Mouse (Mus musculus): Measurements from ENCODE around the gene Il25.
"Not testable (repeated sequence)": the region's sequence is repeated elsewhere in the genome, so short reads cannot be mapped to it uniquely, and the experiment has no call there.

Il25 gene

GRCm38 (mm10) chr14:54926401-54927158, 5.9 kb upstream of the Il25 start:
- DNase-seq (ENCODE audit: low spot score): peak; percentile 73

- DNase-seq (ENCODE audit: low spot score): no peak
Measured at GRCm38 (mm10) chr14:54927296-54927695, 5.2 kb upstream of the Il25 start.

GRCm38 (mm10) chr14:54929801-54930200, 2.7 kb upstream of the Il25 start:
- no peak for DNase-seq (ENCODE audit: low spot score)

GRCm38 (mm10) chr14:54930431-54930830, 2.1 kb upstream of the Il25 start:
- DNase-seq (ENCODE audit: low spot score): no peak

DNA sequence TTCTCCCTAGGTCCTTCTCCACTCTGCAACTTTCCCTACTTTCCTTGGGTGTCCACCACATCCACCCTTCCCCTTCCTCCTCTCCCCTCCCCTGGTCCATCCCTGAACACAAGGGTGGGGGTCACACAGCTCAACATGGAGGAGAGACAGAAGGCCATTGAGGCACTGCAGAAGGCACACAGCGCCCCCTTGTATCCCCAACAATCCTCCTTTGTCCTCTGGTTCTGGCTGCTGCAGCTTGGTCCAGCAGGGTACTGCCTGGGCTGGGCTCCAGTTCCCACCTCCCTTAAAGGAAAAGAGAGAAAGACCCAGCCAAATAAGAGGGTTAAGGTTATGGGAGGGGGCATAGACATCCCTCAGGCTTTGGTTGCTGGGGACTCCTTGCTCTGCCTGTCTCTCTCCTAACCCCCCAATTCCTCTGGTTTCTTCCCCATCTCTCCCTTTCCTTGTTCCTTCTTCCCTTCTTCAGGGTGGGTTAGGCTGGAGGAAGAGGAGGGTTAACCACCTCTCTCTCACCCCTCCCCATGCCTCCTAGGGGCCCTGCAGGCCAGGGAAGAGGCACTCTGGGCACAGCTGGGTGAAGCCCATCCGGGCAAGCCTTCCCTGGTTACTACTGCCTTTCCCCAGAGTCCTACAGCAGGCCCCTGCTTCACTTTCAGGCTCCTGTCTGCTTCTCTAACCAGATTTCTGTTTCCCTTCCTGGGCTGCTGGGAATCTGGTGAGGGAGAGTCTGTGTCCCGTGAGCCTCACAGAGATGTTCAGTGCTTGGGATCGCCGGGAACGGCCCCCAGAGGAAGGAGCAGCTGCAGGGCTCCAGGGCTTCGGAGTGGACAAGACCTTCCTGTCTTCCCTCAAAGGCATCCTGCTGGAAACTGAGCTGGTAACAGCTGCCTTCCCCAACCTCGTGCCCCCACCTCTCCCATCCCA, 3.7 kb downstream of the Il25 start, which contains the start of gene Cmtm5:
TSS of gene Cmtm5 (plus strand) at position 358 of the 927 bp plus-strand sequence.
- peak; percentile 43 for DNase-seq (ENCODE audit: low spot score)

- no peak for DNase-seq (ENCODE audit: low spot score)
Measured at GRCm38 (mm10) chr14:54936831-54937160, 4.3 kb downstream of the Il25 start.

GRCm38 (mm10) chr14:54937361-54938182, 5.1 kb downstream of the Il25 start:
- DNase-seq (ENCODE audit: low spot score): no peak

DNA sequence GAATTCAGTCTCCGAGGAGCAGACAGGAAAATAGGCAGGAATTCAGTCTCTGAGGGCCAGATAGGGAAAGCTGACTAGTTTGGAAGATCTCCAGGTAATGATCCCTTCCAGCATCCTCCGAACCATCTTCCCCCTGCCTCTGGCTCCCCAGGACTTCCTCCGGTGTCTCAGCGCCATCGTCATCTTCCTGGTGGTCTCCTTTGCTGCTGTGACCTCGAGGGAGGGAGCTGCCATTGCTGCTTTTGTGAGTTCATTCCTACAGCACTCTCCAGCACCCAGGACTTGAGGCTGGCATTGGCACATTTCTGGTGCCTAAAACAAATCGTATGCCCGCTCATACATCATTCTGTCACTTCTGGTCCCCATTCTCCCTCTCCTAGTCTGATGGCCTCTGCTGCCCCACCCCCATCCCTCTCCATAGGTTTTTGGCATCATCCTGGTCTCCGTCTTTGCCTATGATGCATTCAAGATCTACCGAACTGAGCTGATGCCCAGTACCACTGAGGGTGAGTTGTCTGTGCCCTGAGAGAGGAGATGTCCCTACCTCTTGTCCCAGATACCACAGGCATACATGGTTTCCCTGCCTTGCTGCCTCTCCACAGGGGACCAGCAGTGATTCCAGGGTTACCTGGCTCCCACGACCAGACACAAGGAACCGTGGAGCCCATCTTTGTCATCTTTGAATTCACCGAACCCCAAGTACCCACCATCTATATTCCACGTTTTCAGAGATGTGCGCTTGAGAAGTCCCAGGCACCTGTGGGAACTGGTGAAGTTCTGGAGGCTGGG, 6.1 kb downstream of the Il25 start:
- no peak for DNase-seq (ENCODE audit: low spot score)

DNA sequence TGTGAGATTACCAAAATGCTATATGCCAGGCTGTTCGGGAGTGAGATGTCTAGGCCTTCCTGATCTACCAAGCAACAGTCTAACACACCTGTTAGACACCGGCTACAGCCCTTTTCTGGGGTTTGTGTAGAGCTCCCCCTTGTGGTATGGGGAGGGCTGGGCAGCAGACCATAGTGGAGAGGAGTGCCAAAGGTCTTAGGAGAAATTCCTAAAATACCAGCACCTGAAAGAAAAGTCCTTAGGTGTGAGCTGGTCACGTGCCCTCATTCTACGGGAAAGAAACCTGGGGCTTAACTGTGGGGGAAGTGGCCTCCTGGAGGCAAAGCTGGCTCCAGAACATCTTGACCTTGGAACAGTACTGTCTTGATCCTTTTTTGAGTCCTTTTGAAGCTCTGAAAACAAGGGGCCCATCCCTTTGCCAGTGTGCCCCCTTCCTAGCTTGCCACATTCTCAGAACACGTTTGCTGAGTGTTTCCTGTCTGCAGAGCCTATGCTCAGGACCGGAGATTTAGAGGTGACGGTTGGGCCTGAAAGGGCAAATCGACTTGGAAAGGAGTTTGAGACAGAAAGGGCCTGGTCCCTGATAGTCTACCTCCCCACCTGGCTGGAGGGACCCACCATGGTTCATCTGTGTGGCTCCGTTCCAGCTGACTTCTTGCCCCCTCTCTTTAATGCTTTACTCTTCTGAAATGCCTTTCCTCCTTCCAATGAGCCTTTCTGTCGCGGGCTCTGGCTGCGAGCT, 7.1 kb downstream of the Il25 start:
- DNase-seq (ENCODE audit: low spot score): peak; percentile 68

DNA sequence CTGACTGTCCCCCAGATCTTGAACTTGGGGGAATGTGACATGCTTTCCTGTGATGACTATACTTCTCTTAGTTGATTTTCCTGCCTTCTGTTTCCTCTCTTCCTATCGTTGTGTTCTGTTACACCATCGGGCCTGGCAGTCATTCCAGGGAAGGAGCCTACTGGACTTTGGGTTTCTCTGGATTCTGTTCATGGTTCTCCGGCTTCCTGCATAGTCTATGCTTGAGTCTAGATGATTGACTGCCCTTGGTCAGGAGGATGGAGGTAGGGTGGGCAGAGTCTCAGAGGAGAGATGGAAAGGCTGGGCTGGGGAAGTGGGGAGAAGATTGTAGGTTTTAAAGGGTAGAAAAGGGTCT, 7.7 kb downstream of the Il25 start:
- no peak for DNase-seq (ENCODE audit: low spot score)

GRCm38 (mm10) chr14:54941024-54941978, 8.8 kb downstream of the Il25 start:
- no peak for DNase-seq (ENCODE audit: low spot score)

DNA sequence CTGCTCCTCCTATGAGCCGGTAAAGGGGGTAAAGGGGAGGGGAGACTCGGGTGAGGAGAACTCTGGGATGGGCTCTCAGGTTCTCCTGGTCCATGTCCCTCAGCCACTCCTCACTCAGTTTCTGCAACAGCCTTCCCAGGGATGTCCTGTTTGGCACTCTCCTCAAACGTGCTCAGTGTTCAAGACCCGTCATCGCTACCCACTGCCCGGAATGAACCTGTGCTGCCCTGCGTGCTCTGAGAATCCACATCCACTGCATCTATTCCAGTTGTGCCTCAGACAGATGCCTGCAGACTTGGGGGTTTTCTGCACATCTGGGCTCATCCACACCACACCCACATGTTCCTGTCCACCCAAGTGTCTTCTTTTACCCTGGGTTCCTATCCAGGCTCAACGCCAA, 10.0 kb downstream of the Il25 start:
- DNase-seq (ENCODE audit: low spot score): no peak

- no peak for DNase-seq (ENCODE audit: low spot score)
Measured at GRCm38 (mm10) chr14:54943971-54944370, 11.5 kb downstream of the Il25 start.

- no peak for DNase-seq (ENCODE audit: low spot score)
Measured at GRCm38 (mm10) chr14:54944939-54945338, 12.4 kb downstream of the Il25 start.

GRCm38 (mm10) chr14:54945975-54946704, 13.6 kb downstream of the Il25 start:
- DNase-seq (ENCODE audit: low spot score): no peak

- DNase-seq (ENCODE audit: low spot score): not testable (repeated sequence)
Measured at GRCm38 (mm10) chr14:54947008-54947407, 14.5 kb downstream of the Il25 start.

DNA sequence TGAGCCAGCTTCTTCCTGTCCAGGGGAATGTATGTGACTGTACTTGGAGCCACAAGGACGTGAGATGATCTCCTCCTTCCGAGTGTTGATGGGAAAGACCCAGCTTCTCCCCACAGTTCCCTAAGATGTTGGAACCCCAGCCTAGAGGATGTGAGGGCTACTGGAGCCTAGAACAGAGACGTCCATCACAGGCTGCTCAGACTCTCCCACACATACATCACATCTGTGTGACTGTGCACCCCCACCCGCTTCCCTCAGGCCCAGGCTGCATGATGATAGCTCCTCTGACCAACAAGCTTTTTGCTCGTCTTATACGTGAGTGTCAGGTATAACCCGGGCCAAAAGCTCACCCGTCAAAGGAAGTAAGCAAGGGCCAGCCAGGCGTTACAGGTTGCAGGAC, 16.3 kb downstream of the Il25 start:
- no peak for DNase-seq (ENCODE audit: low spot score)

GRCm38 (mm10) chr14:54950493-54950892, 18.0 kb downstream of the Il25 start:
- DNase-seq (ENCODE audit: low spot score): no peak

DNA sequence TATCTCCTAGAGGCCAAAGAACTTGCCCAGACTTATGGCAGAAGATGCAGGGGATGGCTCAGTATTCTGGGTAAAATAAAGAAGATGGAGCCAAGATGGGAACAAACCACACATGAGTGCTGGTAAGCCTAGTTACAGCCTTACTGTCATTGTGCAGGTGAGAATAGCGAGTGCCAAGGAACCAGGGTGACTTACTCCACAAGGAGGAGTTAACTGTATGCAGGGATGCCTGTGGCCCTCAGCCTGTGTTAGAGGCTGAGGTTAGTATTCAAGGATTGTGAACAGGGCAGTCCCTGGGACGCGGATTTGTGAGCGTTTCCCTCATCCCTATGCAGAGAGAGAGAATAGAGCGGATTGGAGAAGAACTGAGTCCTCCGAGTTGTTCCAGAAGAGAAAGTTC, 19.1 kb downstream of the Il25 start:
- no peak for DNase-seq (ENCODE audit: low spot score)

Measured in MN1 (cell line).